Mouse (Mus musculus) right cerebral cortex, postnatal 36 days (tissue): ENCODE measurements around the gene Tnfrsf1a.

ENCODE experiments used
- DNase-seq, 2 experiments: peaks; one replicate each; pipeline ENCODE4 v3.0.0; 2022; ENCODE audit warnings: low spot score in 2 of 2, mixed read lengths in 1 of 2

Gene Tnfrsf1a

DNA sequence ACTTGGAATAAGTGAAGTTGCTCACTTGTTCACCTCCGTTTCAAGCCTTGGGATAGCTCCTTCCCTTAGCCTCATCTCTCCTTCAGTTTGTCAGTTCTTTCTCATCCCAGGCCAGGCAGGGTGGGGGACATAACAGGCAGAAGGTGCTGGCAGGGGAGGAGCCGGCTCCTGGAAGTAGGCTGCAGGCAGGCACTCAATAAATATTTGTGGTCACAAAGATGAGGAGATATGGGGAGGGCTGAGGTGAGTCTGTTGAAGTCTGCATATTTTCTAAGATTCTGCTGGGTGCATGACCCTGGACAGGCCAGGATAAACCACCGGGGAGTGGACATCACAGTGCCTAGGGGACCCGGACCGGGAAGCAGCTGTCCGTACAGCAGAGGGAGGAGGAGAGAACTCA is 25.6 kb upstream of the Tnfrsf1a start:
- no peak for DNase-seq

DNA sequence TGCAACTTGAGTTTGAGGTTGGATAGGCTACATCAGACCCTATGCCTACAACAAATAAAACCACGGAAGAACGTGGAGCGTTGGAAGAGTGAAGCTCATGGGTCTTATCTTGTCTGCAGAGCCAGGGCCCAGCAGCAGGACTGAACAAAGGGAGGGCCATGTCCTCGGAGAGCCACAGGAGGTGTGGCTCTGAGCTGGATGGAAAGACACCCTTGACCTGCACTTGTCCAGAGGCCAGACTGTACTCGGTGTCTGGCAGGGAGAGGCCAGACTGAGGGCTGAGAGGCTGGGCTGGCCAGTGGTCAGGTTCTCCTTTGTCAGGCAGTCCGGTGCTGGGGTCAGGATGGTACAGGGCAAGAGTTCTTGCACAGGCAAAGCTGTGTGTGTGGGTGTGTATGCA is 23.8 kb upstream of the Tnfrsf1a start:
- no peak for DNase-seq

DNA sequence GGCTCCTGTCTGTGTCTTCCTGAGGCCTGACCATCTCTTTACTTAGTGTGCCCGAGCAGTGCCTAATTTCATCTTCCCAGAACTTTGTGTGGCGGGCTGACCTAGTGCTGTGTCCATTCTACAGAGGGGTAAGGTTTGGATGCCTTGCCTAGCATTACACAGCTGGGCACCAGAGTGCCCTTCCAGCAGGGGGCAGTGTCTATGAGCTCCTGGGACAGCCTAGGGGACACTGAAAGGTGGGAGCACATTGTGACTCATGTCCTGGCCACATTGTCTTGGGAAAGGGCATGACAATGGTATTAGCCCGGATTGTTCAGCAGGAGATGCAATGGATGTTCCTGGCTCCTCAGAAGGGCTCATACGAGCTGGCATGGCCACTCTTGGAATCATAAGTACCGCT is 20.9 kb upstream of the Tnfrsf1a start:
- DNase-seq: no peak

GRCm38 (mm10) chr6:125330626-125331326 is 18.4 kb upstream of the Tnfrsf1a start:
- DNase-seq: peak; percentile 54 to 56

DNA sequence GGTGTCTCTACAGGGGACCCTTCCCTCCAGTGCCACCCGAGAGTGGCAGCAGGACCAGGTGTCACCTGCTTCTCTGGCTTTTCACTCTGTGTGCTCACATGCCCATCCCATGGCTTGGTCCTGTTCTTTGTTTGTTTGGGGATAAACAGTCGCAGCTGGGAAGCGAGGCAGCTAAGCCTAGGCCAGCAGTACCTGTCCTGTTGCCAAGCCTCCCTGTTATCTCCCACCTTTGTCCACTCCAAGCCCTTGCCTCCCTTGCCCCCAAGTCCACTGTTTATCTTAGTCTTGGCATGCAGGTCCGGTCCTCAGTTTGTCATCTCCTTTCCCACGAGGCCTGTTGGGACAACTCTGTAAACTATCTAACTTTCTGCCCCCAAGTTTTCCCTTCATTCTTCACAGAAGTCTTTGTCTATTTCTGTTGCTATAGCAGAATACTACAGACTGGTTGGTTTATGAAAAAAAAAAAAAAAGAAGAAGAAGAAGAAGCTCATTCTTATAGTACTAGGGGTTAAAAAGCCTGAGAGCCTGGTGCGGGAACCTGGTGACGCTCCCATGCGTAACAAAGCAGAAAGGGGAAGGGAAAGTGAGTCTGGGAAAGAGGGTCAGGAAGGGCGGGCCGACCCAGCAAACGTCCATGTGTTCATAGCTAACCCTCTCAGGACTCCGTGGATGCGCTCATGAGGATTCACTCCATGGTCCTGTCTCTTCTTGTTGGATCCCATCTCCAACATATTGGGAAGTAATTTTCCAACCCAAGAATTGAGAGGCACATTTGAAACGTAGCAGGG is 15.9 kb upstream of the Tnfrsf1a start:
- DNase-seq: no peak

DNA sequence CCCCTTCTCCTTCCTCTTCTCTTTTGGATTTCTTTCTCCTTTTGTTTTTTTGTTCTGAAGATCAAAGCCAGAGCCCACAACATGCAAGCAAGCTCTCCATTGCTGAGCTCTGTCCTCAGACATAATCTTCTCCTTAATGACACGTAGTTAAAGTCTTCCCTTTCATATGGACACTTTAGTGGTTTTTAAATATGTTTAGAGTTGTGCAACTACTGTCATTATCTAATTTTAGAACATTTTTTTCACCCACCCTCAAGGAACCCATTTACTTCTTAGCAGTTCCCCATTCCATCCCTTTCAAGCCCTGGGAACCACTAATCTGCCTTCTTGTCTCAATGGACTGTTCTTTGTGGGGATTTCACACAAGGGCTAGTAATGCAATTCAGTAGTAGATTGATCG is 14.8 kb upstream of the Tnfrsf1a start:
- no peak for DNase-seq

DNA sequence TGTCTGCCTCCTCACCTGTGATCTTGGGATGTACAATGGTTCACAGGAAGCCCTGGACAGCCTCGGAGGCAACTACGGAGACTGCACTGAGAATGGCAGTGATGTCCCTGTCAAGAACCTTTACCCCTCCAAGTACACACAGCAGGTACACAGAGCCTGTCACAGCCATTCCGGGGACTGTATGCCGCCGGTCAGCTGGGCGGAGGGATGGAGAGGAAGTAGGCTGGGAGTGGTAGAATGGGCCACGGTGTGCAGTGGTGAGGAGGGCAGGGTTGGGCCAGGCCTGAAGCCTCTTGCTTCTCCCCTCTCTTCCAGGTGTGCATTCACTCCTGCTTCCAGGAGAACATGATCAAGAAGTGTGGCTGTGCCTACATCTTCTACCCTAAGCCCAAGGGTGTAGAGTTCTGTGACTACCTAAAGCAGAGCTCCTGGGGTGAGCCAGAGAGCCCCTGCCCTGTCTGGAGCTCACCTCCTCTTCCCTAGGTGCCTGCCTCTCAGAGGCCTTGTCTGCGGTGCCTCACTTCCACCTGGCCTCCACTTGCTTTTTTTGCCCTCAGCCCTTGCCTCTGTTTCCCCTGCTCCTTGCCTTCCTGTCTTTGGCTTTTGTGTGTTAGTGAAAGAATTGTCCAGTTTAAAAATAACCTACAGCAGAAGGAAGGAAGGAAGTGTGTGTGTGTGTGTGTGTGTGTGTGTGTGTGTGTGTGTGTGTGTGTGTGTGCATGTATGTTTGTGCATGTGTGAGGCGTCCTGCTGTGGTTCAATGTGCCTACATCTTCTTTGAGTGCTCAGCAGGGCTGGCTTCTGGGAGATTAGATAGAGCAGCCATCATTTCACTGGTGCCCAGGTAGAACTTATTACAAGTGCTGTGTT is 10.1 kb upstream of the Tnfrsf1a start:
- no peak for DNase-seq

DNA sequence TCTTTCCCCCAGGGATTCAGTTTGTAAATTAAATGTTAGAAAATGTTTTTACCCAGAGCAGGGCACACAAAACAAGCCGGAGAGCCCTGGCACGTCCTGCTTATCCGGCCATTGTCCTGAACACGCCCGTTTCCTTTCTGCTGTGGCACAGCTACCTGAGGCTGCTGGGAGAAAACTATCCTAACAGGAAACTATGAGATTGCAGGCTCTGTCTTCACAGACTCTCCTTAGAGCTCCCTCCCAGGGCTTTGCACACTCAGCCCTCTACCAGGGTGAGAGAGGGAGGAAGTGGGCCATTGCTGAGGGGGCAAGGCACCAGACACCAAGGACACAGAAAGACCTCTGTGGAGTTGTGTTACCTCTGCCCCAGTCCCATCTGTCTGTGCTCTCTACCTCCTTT is 8.9 kb upstream of the Tnfrsf1a start:
- no peak for DNase-seq

- no peak for DNase-seq
These were observed 7.0 kb upstream of the Tnfrsf1a start for GRCm38 (mm10) chr6:125342198-125342597.

GRCm38 (mm10) chr6:125344084-125344483 is 5.1 kb upstream of the Tnfrsf1a start:
- DNase-seq: no peak

- no peak for DNase-seq
These were observed 4.3 kb upstream of the Tnfrsf1a start for GRCm38 (mm10) chr6:125344866-125345265.

DNA sequence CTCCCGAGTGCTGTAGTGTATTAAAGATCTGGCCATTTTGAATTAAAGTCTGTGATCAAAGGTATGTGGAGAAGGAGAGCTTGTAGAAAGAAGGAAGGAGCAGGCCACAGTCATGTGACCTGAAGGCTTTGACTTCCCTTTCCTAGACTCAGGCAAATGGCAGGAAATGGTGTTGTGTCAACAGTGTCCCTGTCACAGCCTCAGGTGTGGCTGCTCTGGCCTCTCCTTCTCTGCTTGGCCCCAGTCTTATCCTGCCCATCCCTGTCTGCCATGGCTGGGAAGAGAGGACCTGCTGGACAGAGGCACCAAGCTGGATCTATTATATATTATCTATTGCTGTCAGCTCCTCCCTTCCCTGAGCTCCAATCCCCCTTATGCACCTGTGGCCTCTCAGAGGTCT is 3.5 kb upstream of the Tnfrsf1a start:
- DNase-seq: no peak

DNA sequence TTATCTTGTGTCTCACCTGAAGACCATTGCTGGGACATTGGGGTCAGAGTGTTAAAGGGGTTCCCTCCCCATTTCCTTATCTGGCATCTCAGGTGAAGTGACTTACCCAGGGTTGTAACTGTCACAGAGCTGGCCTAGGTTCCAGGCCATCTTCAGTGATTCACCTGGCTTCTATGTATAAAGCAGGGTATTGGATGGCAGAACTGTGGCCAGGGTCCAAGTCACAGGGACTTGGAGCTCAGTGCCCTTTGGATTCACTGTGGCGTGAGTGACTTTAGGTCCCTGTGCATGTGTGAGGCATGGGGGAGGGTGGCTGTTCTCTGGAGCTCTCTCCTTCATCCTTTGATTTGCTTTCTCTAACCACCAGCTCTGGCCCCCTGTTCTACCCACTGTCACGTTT is 3.1 kb upstream of the Tnfrsf1a start:
- no peak for DNase-seq

DNA sequence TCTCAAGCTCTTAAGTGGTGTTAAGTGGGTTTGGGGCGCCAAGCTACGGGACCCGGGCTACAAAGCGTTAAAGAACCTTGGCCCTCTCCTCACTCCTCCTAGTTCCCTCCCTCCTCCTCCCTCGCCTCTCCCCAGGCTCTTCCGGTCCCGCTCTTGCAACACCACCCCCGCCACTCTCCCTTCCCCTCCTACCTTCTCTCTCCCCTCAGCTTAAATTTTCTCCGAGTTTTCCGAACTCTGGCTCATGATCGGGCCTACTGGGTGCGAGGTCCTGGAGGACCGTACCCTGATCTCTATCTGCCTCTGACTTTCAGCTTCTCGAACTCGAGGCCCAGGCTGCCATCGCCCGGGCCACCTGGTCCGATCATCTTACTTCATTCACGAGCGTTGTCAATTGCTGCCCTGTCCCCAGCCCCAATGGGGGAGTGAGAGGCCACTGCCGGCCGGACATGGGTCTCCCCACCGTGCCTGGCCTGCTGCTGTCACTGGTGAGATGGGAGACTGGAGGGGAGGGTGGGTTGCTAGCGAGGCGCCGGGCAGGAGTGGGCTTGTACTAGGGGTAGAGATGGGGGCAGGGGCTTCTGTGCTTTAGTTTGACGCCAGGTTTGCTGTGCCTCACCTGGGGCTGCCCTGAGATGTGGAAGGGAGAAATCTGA is 541 bp downstream of the Tnfrsf1a start:
- no peak for DNase-seq

DNA sequence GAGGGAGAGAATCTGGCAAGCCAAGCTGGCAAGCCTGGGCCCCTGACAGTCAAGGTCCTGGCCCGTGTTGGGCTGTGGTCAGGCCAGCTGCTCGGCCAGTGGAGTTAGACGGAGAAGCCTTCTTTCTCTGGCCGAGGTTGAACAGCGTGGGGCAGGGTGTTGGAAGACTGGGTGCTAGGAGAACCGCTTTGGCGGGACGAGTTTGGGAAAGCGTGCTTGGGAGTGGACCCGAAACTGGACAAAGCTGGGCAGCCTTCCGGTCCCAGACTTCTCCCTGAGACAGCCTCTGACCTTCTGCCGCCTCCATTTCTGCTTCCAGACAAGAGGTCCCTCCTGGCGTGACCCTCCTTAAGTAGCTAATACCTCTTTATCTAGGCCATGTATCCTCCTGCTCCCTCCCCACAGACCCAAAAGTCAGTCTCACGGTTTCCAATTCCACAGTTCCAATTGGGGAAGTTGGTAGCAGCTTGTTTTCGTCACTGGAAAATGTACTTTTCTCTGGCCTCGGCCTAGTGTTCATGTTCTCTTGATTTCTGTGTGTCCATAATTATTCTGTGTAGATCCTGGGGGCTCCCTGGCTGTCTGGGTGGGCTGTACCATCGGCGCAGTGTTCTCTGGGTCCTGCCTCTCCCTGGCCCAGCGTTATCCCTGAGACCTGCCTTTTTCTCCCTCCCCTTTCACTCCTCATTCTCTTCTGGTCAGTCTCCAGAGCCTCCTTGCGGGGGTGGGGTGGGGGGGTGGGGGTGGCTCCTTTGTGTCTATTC is 1.3 kb downstream of the Tnfrsf1a start:
- no peak for DNase-seq

GRCm38 (mm10) chr6:125350995-125351324 is 1.8 kb downstream of the Tnfrsf1a start:
- no peak for DNase-seq

GRCm38 (mm10) chr6:125351368-125352045 is 2.3 kb downstream of the Tnfrsf1a start:
- DNase-seq: no peak

DNA sequence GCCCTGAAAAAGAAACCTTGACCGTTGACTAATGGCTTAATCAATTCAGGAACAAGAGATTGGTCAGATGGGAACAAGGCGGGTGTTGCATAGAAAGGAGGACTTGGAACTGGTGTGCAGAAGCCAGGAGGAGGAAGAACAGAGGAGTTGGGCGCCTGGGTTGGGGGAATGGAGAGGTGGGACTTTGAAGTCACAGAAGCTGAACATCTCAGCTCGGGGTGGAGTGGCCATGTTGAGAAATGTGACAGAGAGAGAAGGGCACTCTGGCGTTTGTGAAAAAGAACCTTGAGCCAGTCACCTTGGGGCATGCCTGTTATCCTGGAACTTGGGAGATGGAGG is 2.9 kb downstream of the Tnfrsf1a start:
- DNase-seq: no peak

- DNase-seq: no peak
These were observed 3.6 kb downstream of the Tnfrsf1a start for GRCm38 (mm10) chr6:125352811-125353210.

DNA sequence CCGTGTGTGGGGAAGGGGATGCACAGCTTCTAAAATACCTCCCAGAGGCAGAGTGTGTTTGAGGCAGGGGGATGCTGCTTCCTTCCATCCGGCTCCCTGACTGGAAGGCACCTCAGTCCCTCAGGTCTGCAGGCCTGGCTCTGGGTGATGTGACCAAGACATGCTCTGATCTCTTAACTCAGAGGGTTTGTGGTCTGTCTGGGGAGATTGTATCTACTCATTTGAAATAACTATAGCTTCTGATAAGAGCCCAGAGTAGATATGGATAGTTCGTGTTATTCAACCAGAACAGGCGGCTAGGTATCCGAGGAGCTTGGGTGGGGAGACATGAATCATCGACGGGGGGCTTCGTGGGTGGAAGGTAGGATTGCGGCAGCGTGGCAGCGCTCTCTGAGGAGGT is 4.1 kb downstream of the Tnfrsf1a start:
- DNase-seq: no peak

GRCm38 (mm10) chr6:125353655-125354054 is 4.5 kb downstream of the Tnfrsf1a start:
- DNase-seq: no peak
